Mouse (Mus musculus): ENCODE data around the gene Ddx55. TPM values are rescaled to one million over a fixed set of nuclear protein-coding genes. Genes with fewer than 3 reads are reported as not detected.

Ddx55 gene
- polyA plus RNA-seq (2017; shearing (Covaris generic)) = 20.1 TPM

GRCm38 (mm10) chr5:124552558-124553307, at the start of gene Ddx55:
TSS of gene Ddx55 (plus strand) at chr5:124552864.

GRCm38 (mm10) chr5:124530655-124531582, 21.7 kb upstream of the Ddx55 start, which contains the start of gene Rilpl1:
TSS of gene Rilpl1 (minus strand) at chr5:124531391.

GRCm38 (mm10) chr5:124540383-124540786, 12.3 kb upstream of the Ddx55 start, which contains the start of gene Tmed2:
TSS of gene Tmed2 (plus strand) at chr5:124540695.

GRCm38 (mm10) chr5:124578633-124579317, 26.1 kb downstream of the Ddx55 start, which contains the start of the genes Eif2b1 and Gtf2h3:
TSS of gene Eif2b1 (minus strand) at chr5:124579131.
TSS of gene Gtf2h3 (plus strand) at chr5:124579140.

Other genes with a start within 250 kb of the Ddx55 start
- gene Mphosph9, start 224.9 kb upstream of the Ddx55 start, polyA plus RNA-seq (2017; shearing (Covaris generic)) = 19.7 TPM
- gene 2810006K23Rik, start 224.8 kb upstream of the Ddx55 start, polyA plus RNA-seq (2017; shearing (Covaris generic)) = 11.9 TPM
- 133 TPM for gene Cdk2ap1, start 189.8 kb upstream of the Ddx55 start, polyA plus RNA-seq (2017; shearing (Covaris generic))
- gene Sbno1, start 126.9 kb upstream of the Ddx55 start, polyA plus RNA-seq (2017; shearing (Covaris generic)) = 120 TPM
- gene Kmt5a, start 112.9 kb upstream of the Ddx55 start, polyA plus RNA-seq (2017; shearing (Covaris generic)) = 79.9 TPM
- 57.5 TPM for gene Rilpl2, start 74.5 kb upstream of the Ddx55 start, polyA plus RNA-seq (2017; shearing (Covaris generic))
- 7.7 TPM for gene Snrnp35, start 69.7 kb upstream of the Ddx55 start, polyA plus RNA-seq (2017; shearing (Covaris generic))
- 3.2 TPM for gene Rilpl1, start 21.5 kb upstream of the Ddx55 start, polyA plus RNA-seq (2017; shearing (Covaris generic))
- 515 TPM for gene Tmed2, start 12.2 kb upstream of the Ddx55 start, polyA plus RNA-seq (2017; shearing (Covaris generic))
- 44.4 TPM for gene Eif2b1, start 26.3 kb downstream of the Ddx55 start, polyA plus RNA-seq (2017; shearing (Covaris generic))
- gene Gtf2h3, start 26.3 kb downstream of the Ddx55 start, polyA plus RNA-seq (2017; shearing (Covaris generic)) = 50.9 TPM
- gene Atp6v0a2, start 75.7 kb downstream of the Ddx55 start, polyA plus RNA-seq (2017; shearing (Covaris generic)) = 90.5 TPM
- not detected for gene Dnah10, start 172.2 kb downstream of the Ddx55 start, polyA plus RNA-seq (2017; shearing (Covaris generic))

Measured in CD4-positive, CD25-positive, alpha-beta regulatory T cell (primary cell).